Mouse (Mus musculus): ENCODE results near the gene Nptx1. TPM values are rescaled to one million over a fixed set of nuclear protein-coding genes. Genes with fewer than 3 reads are reported as not detected.

Nptx1 gene
- total RNA-seq, 2 experiments from 2014 or later, result 247 to 272 TPM

- intact Hi-C loops (cut with DNase I), result loop anchor here (5.0 to 10.0 kb wide), 2 partner anchors 96 to 278 kb away; partner anchors contain the start of gene Rptor
- DNase-seq (ENCODE audit: extremely low spot score in 1 of 2, low spot score in 2 of 2), result no peak
- H3K4me3 ChIP-seq, result no peak overlapping the region
- H3K27ac ChIP-seq, result no peak overlapping the region
- no peak for TF ChIP-seq CTCF (IDR thresholded peaks at IDR 0.05)
These were observed 41.2 kb downstream of the Nptx1 start for GRCm38 (mm10) chr11:119506386-119506785.

- intact Hi-C loops (cut with DNase I), result loop anchor here (2.0 to 10.0 kb wide), 4 partner anchors 115 to 489 kb away; no protein-coding TSS in a partner anchor
- peak; percentile 100 for TF ChIP-seq CTCF (IDR thresholded peaks at IDR 0.05)
- Histone ChIP-seq H3K27ac (no peak overlapping the region), H3K4me3 (no peak overlapping the region)
- DNase-seq (ENCODE audit: extremely low spot score in 1 of 2, low spot score in 2 of 2), result peak; percentile 73 to 84
These were observed 43.9 kb downstream of the Nptx1 start for GRCm38 (mm10) chr11:119503675-119504074.

GRCm38 (mm10) chr11:119500011-119500410, 47.5 kb downstream of the Nptx1 start:
- H3K4me3 ChIP-seq, result no peak overlapping the region
- intact Hi-C loops (cut with DNase I), result loop anchor here (5.0 to 10.0 kb wide), 2 partner anchors 285 to 492 kb away; no protein-coding TSS in a partner anchor
- TF ChIP-seq CTCF (IDR thresholded peaks at IDR 0.05), result no peak

DNA sequence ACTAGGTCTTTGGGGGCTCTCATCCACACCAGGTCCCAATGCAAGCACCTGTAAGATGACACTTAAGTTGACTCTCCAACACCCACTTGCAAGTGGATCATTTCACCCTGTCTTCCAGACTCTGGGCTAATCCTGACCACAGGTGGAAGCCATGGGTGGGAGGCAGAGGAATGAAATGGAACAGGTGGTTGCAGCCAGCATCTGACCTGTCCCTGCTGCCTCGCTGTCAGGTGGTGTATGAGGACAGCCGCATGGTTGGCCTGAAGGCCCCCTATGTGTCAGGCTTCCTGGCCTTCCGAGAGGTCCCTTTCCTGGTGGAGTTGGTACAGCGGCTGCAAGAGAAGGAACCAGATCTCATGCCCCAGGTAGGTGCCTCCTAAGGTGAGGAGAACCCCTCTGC, 48.3 kb downstream of the Nptx1 start:
- intact Hi-C loops (cut with DNase I), result no loop called here

More at GRCm38 (mm10) chr11:119500011-119500410, 47.5 kb downstream of the Nptx1 start:
- no peak for DNase-seq (ENCODE audit: extremely low spot score in 1 of 2, low spot score in 2 of 2)
- H3K27ac ChIP-seq, result no peak overlapping the region

DNA sequence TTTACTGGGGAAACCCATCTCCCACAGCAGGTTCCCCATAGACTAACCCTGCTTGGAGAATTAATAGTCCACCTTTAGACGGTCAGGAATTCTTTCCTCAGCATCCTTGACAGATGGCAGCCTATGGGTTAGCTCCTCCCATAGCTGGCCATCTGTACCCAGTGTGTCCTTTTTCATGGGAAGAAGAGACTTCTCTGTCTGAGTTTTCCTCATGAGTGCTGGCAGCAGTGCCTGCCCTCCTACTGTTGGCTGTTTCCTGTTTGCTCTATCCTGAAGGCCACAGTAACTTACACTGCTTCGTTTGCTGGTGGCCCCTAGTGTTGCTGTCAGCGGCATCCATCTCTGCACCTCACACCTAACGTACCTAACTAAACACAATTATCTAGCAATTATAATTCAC, 50.1 kb downstream of the Nptx1 start:
- H3K4me3 ChIP-seq, result no peak overlapping the region
- no peak for DNase-seq (ENCODE audit: extremely low spot score in 1 of 2, low spot score in 2 of 2)
- intact Hi-C loops (cut with DNase I), result no loop called here
- no peak for TF ChIP-seq CTCF (IDR thresholded peaks at IDR 0.05)
- no peak overlapping the region for H3K27ac ChIP-seq

More for the DNA sequence above, 48.3 kb downstream of the Nptx1 start:
- DNase-seq (ENCODE audit: extremely low spot score in 1 of 2, low spot score in 2 of 2), result no peak
- Histone ChIP-seq H3K27ac (no peak overlapping the region), H3K4me3 (no peak overlapping the region)
- TF ChIP-seq CTCF (IDR thresholded peaks at IDR 0.05), result no peak

DNA sequence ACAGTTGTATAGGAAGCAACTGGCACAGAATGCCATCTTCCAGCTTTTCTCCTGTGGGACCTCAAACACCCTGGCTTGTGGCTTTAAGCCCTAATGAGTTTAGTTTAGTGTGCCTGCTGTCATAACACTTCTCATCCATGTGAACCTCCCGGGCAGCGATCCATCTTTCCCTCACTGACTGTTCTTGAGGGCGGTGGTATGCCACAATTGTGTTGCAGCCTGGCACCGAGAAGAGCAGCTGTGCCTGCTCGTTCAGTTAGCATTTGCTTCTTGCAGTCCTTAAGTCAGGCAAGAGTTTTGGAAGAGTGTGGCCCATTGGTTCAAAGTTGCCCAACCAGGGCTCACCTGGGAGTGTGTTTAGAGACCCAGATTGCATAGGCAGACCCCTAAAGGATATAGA, 51.4 kb downstream of the Nptx1 start:
- Histone ChIP-seq H3K4me3 (no peak overlapping the region), H3K27ac (no peak overlapping the region)
- no peak for DNase-seq (ENCODE audit: extremely low spot score in 1 of 2, low spot score in 2 of 2)
- intact Hi-C loops (cut with DNase I), result no loop called here
- TF ChIP-seq CTCF (IDR thresholded peaks at IDR 0.05), result no peak

- no peak for DNase-seq (ENCODE audit: extremely low spot score in 1 of 2, low spot score in 2 of 2)
- Histone ChIP-seq H3K27ac (no peak overlapping the region), H3K4me3 (no peak overlapping the region)
- intact Hi-C loops (cut with DNase I), result loop anchor here (5.0 kb wide), 1 partner anchor 191 kb away; the partner anchor contains the start of gene Eif4a3
- TF ChIP-seq CTCF (IDR thresholded peaks at IDR 0.05), result no peak
These were observed 54.0 kb downstream of the Nptx1 start for GRCm38 (mm10) chr11:119493516-119493915.

- intact Hi-C loops (cut with DNase I), result loop anchor here (5.0 kb wide), 1 partner anchor 191 kb away; the partner anchor contains the start of gene Eif4a3
- Histone ChIP-seq H3K27ac (no peak overlapping the region), H3K4me3 (no peak overlapping the region)
- DNase-seq (ENCODE audit: extremely low spot score in 1 of 2, low spot score in 2 of 2), result no peak
- no peak for TF ChIP-seq CTCF (IDR thresholded peaks at IDR 0.05)
These were observed 54.7 kb downstream of the Nptx1 start for GRCm38 (mm10) chr11:119492830-119493229.

- Histone ChIP-seq H3K4me3 (peak overlapping the region; percentile 94), H3K27ac (peak overlapping the region; percentile 98)
- DNase-seq (ENCODE audit: extremely low spot score in 1 of 2, low spot score in 2 of 2), result no peak
- TF ChIP-seq CTCF (IDR thresholded peaks at IDR 0.05), result no peak
- intact Hi-C loops (cut with DNase I), result loop anchor here (5.0 kb wide), 1 partner anchor 189 kb away; the partner anchor contains the start of gene Eif4a3
These were observed 55.9 kb downstream of the Nptx1 start for GRCm38 (mm10) chr11:119491690-119492087.

DNA sequence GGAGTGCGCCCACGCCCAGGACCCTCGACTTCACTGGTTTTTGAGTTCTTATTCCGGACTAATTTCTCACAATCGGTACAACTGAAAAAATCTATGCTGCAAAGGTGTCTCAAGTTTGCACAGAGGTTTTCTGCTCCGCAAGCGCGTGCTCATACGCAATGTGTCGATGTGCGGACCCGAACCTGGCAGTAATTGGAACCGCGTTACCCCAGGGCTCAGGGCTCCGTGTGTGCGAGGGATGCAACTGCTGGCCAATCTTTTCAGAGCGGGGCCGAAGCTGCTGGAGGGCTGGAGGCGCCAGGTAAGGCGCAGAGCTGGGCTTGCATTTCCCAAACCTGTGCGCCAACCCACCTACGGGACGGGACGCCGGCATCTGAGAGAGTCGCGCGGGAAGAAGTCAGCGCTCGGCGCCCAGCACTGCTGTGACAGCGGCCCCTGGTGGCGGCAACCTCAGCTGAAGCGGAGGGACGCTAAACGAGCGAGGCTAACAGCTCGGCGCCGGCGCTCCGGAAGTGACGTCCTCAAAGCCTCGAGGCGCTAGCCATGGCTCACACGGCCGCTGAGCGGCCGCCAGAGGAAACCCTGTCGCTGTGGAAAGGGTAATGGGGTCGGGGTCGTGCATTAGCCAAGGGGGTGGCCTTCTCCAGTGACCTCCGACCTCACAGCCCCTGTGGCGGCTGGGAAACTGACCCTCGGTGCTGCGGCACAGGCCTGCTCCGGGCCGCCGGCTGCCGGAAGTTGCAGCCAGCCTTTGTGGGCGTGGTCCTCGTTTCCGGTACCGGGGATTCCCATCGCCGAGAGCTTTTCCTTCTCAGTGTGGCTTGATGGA, 56.5 kb downstream of the Nptx1 start, which contains the start of gene Endov:
TSS of gene Endov (plus strand) at position 487 of the 829 bp plus-strand sequence.
- Histone ChIP-seq H3K4me3 (peak within 1 kb of the TSS; percentile 94), H3K27ac (peak within 1 kb of the TSS; percentile 98)
- intact Hi-C loops (cut with DNase I), result loop anchor here (5.0 kb wide), 1 partner anchor 189 kb away; the partner anchor contains the start of gene Eif4a3
- TF ChIP-seq CTCF (IDR thresholded peaks at IDR 0.05), result peak; percentile 99
- DNase-seq (ENCODE audit: extremely low spot score in 1 of 2, low spot score in 2 of 2), result peak; percentile 99 to 100

Other genes starting within 250 kb of the Nptx1 start
- 10 to 100 TPM; 68.7 to 78.6 TPM for gene Eif4a3, start 247.7 kb downstream of the Nptx1 start, total RNA-seq (2021)
- under 1 TPM; 0.19 to 0.27 TPM for gene Card14, start 240.0 kb downstream of the Nptx1 start, total RNA-seq (2021)
- gene Sgsh, start 192.2 kb downstream of the Nptx1 start, total RNA-seq (2021), result 1 to 10 TPM; 4.6 to 5.0 TPM
- 1 to 10 TPM; 3.9 TPM for gene Slc26a11, start 192.2 kb downstream of the Nptx1 start, total RNA-seq (2021)
- 1 to 10 TPM; 3.4 to 3.9 TPM for gene Rnf213, start 154.7 kb downstream of the Nptx1 start, total RNA-seq (2021)
- 10 to 100 TPM; 31.3 to 35.3 TPM for gene Endov, start 56.4 kb downstream of the Nptx1 start, total RNA-seq (2021)
- gene Rptor, start 55.2 kb upstream of the Nptx1 start, total RNA-seq (2021), result 10 to 100 TPM; 64.2 to 70.0 TPM

Data from left cerebral cortex, adult 2 months (tissue).